Mouse (Mus musculus): ENCODE measurements around the gene Emp1.

The Emp1 gene

GRCm38 (mm10) chr6:135364041-135364745, 1.8 kb downstream of the Emp1 start:
- DNase-seq (ENCODE audit: low spot score in 2 of 2), result no peak

GRCm38 (mm10) chr6:135364891-135365301, 2.6 kb downstream of the Emp1 start:
- DNase-seq (ENCODE audit: low spot score in 2 of 2), result no peak

- DNase-seq (ENCODE audit: low spot score in 2 of 2), result no peak
These were observed 3.3 kb downstream of the Emp1 start for GRCm38 (mm10) chr6:135365614-135366013.

- no peak for DNase-seq (ENCODE audit: low spot score in 2 of 2)
These were observed 5.9 kb downstream of the Emp1 start for GRCm38 (mm10) chr6:135368230-135368629.

DNA sequence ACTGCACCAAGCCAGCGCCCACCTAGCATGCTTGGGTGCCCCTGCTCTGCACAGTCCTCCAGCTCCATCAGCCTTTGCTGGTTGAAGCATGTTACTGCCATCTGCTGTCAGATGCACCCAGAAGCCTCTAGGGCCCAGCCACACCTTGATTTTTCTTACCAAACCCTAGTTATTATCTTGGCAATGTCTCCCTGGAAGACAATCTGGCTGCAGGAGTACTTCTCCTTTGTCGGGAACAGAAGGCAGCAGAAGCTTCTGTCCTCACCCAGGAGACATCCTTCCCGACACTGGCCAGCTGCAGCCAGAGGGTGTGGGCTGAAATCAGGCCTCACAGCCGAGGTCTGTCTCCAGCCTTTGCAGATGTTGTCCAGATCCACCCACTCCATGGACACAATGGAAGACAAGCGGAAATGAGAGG, 7.2 kb downstream of the Emp1 start:
- DNase-seq (ENCODE audit: low spot score in 2 of 2), result no peak

DNA sequence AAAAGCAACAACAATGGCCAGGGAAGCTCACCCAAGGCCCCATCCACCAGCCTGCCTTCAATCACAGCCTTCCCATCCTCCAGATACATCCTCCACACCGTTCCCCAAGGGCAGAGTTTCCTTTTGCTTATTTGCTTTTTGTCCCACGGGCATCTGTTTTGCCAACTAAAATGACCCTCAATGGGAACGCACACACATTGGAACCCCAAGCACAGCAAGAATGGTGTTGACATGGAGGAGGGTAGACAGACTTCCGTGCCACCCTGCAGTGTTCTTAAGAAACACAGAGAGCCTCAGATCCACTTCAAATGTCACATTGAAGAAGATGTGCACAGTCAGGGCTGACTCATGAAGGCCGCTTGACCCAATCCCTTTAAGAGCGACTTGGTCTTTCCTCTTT, 8.6 kb downstream of the Emp1 start:
- no peak for DNase-seq (ENCODE audit: low spot score in 2 of 2)

DNA sequence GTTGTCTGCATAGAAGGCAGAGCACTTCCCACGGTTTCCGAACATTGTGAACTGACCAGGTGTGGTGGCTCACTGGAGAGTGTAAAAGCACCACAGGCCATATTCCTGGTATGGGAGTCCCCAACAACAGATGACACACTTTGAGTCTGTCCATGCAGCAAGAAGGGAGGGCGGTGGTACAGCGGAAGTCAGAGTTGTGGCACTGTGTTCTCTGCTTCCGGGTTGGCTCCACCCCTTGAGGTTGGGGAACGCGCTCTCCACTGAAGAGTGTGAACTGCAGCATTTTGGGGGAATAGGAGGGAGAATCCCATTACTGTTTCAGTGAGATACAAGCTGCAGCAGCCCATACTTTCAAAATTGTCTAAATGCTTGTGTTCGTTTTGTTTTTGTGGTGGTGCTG, 11.0 kb downstream of the Emp1 start:
- DNase-seq (ENCODE audit: low spot score in 2 of 2), result no peak

DNA sequence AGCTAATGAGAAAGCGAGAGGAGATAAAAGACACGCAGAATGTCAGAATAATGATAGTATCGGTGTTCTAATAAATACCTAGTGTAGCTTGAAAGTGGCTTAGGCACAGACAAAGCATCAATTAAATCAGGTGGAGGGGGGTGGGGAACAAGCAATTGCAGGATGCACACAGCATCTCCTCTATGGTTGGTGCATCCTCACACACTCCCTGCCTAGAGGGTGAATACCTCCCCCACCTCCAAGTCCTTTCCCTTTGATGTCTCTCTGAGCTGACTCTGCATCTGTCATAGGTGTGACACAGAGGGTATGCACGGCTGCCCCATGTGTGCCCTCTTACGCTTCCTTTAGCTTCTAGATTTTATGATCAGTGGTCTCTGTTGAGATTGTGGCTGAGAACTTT, 13.5 kb downstream of the Emp1 start:
- no peak for DNase-seq (ENCODE audit: low spot score in 2 of 2)

GRCm38 (mm10) chr6:135376248-135376647, 13.9 kb downstream of the Emp1 start:
- DNase-seq (ENCODE audit: low spot score in 2 of 2), result no peak

DNA sequence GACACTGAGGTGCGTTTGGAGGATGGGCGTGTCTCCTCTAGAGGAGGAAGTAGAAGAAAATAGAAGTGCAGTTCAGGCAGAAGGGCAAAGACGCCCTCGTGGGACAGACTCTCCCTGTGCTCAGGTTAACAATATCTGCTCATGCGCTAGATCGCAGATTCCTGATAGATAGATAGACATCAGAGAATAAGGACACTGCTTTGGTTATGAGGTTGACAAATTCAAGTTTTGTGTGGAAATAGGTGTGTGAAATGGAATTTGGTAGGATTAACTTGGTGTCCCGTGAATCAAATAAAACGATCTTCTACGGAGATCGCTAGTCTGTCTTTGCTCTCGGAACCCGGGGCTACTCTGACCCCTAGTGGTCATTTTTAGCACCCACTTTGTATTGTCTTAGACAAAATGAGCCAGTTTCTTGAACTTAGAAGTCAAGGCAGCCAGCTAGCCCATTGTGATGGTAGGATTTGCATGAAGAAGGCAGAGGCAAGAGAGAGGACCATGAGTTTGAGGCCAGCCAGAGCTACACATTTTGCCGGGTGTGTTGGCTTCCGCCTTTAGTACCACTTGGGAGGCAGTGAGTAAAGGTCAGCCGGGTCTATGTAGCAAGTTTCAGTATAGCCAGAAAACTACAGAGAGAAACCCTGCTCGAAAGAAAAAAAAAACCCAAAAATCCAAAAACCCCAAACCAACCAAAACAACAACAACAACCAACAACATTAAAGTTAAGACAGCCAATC, 15.4 kb downstream of the Emp1 start:
- DNase-seq (ENCODE audit: low spot score in 2 of 2), result peak; percentile 38 to 68

DNA sequence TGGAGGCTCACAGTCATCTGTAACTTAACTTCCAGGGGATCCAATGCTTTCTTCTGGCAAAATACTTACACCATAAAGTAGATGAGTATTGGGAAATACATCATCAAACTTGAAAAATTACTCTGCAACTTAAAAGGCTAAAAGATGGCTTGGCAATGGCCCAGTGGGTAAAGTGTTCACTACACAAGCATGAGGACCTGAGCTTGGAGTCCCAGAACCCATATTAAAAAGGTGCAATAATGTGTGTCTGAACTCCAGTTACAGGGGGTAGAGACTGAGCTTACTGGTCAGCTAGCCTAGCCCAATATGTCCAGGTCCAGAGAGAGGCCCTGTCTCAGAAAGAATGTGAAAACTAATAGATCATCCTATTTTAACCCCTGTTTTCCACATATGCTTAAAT, 21.6 kb downstream of the Emp1 start:
- no peak for DNase-seq (ENCODE audit: low spot score in 2 of 2)

GRCm38 (mm10) chr6:135385738-135386459, 23.6 kb downstream of the Emp1 start:
- no peak for DNase-seq (ENCODE audit: low spot score in 2 of 2)

GRCm38 (mm10) chr6:135387653-135388052, 25.3 kb downstream of the Emp1 start:
- no peak for DNase-seq (ENCODE audit: low spot score in 2 of 2)

GRCm38 (mm10) chr6:135388711-135389110, 26.4 kb downstream of the Emp1 start:
- no peak for DNase-seq (ENCODE audit: low spot score in 2 of 2)

DNA sequence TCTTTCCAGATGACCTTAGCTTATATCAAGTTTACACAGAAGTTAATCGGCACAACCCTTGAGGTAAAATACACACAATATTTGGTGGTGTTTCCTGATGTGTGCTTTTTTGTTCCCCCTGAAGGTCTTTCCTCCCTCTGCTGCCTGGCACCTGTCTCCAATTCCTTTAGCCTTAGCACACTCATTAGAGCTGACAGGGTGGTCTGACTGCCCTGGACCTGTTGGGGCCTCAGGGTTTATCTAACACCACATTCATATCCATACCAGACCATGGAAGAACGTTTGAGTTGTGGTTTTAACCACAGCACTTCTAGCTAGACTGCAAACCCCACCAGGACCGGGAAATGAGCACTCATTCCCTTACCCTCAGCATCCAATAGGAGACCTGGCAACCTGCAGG, 28.1 kb downstream of the Emp1 start:
- DNase-seq (ENCODE audit: low spot score in 2 of 2), result no peak

DNA sequence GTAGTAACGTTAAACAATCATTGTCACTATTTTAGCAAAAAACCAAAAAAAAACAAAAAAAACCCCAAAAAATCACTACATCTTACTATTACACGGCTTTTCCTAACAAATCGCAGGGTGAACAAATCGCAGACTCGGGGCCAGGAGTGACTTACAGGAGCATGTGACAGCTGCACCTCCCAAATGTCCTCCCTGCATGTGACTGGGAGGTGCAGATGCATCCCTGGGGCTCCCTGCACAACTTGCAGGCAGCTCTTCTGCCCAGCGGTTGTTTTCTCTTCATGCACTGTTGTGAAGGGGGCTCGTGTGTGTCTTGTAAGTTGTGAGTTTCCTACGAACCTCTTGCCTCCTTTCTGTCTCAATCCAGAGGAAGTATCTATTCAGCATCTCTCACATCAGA, 33.0 kb downstream of the Emp1 start:
- no peak for DNase-seq (ENCODE audit: low spot score in 2 of 2)

GRCm38 (mm10) chr6:135397089-135397488, 34.7 kb downstream of the Emp1 start:
- no peak for DNase-seq (ENCODE audit: low spot score in 2 of 2)

- DNase-seq (ENCODE audit: low spot score in 2 of 2), result no peak
These were observed 35.4 kb downstream of the Emp1 start for GRCm38 (mm10) chr6:135397788-135398187.

DNA sequence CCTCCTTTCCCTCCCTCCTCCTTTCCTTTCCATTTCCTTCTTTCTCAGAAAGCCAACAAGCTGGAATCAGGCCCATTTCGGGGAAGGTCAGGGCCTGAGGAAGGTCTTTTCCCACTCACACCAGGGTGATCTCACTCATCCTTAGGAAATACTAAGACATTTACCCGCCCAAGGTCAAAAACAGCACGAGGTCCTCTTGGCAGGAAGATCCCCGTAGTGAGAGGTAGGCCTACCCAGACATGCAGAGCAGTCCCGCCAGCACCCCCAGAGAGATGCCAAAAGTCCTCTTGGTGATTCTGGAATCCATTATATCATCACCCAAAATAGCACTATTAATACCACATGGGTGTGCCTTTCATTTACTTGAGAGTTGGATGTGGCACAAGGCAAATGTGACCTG, 36.5 kb downstream of the Emp1 start:
- DNase-seq (ENCODE audit: low spot score in 2 of 2), result no peak

DNA sequence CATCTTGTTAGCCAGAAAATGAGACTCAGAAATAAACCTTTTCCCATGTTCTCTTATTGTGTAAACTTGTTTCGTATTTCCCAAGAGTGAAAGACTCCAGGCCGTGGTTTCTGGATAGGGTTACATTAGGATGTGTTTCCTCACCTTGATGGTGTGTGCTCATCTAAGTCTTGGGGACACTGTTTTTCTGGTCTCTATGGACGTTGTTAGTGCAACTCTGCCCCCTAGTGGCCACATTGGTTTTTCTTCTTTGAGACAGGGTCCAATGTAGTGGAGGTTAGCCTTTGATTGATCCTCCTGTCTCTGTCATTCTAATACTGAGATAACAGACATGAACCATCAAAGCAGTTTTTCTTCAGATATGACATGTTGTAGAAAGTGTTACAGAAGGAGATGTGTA, 38.0 kb downstream of the Emp1 start:
- DNase-seq (ENCODE audit: low spot score in 2 of 2), result peak; percentile 57 to 85

GRCm38 (mm10) chr6:135405093-135405492, 42.7 kb downstream of the Emp1 start:
- no peak for DNase-seq (ENCODE audit: low spot score in 2 of 2)

GRCm38 (mm10) chr6:135407323-135407722, 45.0 kb downstream of the Emp1 start:
- no peak for DNase-seq (ENCODE audit: low spot score in 2 of 2)
